Mouse (Mus musculus): ENCODE measurements at regions not wholly inside any gene's neighbourhood (a gene's known extent, or its start where the extent isn't known, plus 50 kb on each side); places are given as distances from the start of the nearest gene placed in this dataset.

DNA sequence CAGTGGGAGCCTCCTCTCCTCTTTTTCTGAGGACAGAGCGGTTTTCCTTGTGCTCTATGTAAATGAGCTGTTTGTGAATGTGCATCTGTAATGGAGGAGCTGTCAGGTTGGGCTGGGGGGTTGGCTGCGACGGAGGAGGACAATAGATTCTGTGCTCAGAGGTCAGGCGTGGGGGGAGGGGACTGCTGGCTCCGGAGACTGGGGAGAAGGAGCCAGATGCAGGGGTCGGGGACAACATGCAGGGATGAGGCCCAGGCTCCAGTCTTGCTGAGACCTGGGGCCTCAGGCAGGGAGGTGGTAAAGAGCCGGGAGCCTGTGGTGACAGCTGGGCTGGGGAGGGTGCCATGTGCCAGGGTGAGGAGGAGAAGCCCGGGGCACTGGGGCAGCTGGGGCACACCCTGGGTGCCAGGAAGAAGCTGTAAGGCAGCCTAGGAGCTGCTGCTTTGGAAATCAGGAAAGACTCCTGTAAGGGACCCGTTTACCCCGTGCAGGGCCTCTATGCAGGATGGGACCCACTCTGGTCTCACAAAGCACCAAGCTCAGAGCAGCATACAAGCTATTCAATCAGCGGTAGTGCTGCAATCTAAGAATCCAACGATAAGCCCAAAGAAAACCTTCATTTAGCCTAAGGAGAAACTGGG lies 124.5 kb downstream of the 3100002H09Rik start:
- peaks cover 91% of the 10 kb centered on the region for H3K27me3 ChIP-seq (ENCODE audit: low read depth, poor library complexity, severe bottlenecking)
- DNase-seq (ENCODE audit: low spot score) = peak; percentile 39
- H3K36me3 ChIP-seq = no peaks in the 10 kb centered on the region
- WGBS = 8% methylated on average over 12 of the region's 12 CpGs
- no peak overlapping the region for H3K27ac ChIP-seq
- H3K9me3 ChIP-seq (replicated peaks) = peaks cover 11% of the 10 kb centered on the region
- H3K4me1 ChIP-seq = peaks cover 11% of the 10 kb centered on the region
- no peak overlapping the region for H3K4me3 ChIP-seq

DNA sequence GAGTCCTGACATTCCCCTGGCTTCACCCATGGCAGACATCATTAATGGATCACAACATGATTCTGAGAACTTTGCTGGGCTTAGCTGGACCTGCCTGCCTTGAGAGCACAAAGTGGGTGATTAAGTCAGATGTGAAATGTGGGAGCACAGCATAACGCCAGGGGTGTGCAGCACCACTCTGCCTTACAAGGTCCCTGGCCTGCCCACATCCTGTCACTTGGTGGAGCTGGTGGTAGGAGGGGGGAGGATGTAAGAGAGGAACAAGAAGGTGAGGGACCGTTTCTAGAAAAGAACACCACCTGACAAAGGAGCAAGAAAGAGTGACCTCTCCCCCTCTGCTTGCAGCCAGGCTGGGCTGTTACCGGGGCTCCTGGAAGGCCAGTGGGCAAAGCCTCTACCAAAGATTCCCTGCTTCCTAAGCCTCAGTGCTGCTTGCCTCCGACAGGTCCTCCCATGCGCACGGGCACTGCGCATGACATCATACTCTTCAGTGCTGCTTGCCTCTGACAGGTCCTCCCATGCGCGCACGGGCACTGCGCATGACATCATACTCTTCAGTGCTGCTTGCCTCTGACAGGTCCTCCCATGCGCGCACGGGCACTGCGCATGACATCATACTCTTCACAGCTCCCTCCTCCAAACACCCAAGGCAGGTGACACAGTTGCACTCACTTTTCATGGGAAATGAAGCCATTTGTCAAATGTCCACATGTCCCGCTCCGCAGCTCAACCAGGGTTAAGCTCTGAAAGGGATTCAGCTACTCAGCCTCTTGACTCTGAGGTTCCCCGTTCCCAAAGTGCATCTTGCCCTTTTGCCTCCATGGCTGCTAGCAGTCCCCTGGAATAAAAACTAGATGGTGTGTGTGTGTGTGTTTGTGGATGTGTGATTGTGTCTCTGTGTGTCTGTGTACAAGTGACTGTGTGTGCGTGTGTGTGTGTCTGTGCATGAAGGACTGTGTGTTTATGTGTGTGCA lies 125.7 kb downstream of the 3100002H09Rik start:
- H3K36me3 ChIP-seq = no peaks in the 10 kb centered on the region
- H3K27me3 ChIP-seq (ENCODE audit: low read depth, poor library complexity, severe bottlenecking) = peaks cover 91% of the 10 kb centered on the region
- DNase-seq (ENCODE audit: low spot score) = no peak
- H3K27ac ChIP-seq = no peak overlapping the region
- WGBS = 38% methylated on average over 19 of the region's 19 CpGs
- peaks cover 11% of the 10 kb centered on the region for H3K9me3 ChIP-seq (replicated peaks)
- no peak overlapping the region for H3K4me3 ChIP-seq
- peaks cover 11% of the 10 kb centered on the region for H3K4me1 ChIP-seq

DNA sequence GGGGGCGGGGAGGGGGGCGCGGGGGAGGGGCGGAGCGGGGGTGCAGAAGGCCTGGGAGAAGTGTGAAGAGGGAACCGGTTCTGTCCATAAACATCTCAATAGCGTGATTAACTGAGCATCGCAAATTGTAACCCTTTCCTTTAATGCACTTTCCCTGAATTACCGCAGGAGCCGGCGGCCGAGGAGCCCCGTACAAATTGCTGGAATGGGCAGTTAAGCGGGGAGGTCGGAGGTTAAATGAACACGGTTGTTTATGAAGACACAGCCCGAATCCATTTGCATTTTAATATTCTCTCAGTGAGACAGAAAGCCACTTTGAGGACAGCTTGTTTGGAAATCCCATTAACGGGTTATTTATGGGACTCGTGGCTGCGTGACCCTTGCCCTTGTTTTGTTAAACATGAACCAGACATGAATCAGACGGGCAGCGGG lies 132.7 kb downstream of the 3100002H09Rik start:
- no peaks in the 10 kb centered on the region for H3K36me3 ChIP-seq
- DNase-seq (ENCODE audit: low spot score) = peak; percentile 73
- no peaks in the 10 kb centered on the region for H3K9me3 ChIP-seq (replicated peaks)
- peak overlapping the region; percentile 31; the same call in 1 of the 2 replicates for H3K27ac ChIP-seq
- WGBS = 1% methylated on average over 20 of the region's 22 CpGs
- H3K4me1 ChIP-seq = peaks cover 15% of the 10 kb centered on the region
- H3K27me3 ChIP-seq (ENCODE audit: low read depth, poor library complexity, severe bottlenecking) = peaks cover 100% of the 10 kb centered on the region
- H3K4me3 ChIP-seq = peak overlapping the region; percentile 38

DNA sequence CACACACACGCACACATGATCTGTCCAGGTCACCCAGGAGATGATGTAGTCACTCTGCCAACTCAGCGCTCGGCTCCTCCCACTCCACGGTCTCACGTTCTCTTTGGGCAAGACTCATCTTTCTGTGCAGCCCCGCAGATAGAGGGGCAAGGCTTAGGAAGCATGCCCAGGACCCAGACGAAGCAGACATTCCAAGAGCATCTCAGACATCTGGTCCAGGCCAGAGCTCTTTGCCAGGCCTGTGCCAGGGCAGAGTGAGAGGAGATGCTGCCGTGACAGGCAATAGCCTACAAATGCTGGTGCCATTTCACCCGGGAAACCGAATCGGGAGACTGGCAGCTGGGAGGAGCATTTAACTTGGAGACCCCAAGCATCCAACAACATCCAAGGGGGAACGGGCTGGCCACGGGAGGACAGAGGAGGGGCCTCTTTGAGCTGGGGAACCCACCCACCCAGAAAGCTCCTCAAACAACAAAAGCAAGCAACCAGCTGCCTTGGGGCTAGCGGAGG lies 133.2 kb downstream of the 3100002H09Rik start:
- WGBS = 21% methylated on average over 14 of the region's 14 CpGs
- Histone ChIP-seq H3K9me3 (replicated peaks) (no peaks in the 10 kb centered on the region), H3K36me3 (no peaks in the 10 kb centered on the region), H3K27me3 (ENCODE audit: low read depth, poor library complexity, severe bottlenecking) (peaks cover 100% of the 10 kb centered on the region), H3K27ac (peak overlapping the region; percentile 31; the same call in 1 of the 2 replicates), H3K4me1 (peaks cover 15% of the 10 kb centered on the region), H3K4me3 (peak overlapping the region; percentile 38)
- DNase-seq (ENCODE audit: low spot score) = no peak

DNA sequence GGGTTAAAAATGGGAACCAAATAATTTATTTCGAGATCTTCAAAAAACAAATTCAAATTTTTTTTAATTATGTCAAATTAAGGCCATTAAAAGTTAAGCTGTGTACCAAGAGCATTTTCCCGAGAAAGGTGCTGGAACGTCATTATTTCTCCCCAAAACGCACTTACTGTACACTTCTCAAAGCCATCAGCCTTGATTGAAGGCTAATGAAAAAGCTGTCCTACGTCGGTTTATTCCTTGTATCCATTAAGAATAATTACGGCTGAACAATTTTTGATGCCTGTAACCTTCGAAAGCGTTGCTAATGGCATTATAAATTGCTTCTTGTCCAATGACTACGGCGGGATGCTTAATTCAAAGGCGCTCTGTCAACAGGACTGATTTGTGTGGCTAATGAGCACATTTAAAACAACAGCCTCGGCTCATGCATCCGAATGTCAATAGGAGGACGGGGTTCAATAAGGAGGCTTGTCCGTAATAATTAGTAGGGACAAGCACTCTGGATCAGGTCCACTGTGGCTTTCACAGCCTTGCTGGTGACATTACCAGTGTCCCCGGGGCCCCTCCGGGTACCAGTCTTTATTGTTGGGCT lies 145.3 kb downstream of the 3100002H09Rik start:
- H3K9me3 ChIP-seq (replicated peaks) = no peaks in the 10 kb centered on the region
- H3K27ac ChIP-seq = no peak overlapping the region
- no peaks in the 10 kb centered on the region for H3K36me3 ChIP-seq
- DNase-seq (ENCODE audit: low spot score) = no peak
- no peak overlapping the region for H3K4me3 ChIP-seq
- H3K27me3 ChIP-seq (ENCODE audit: low read depth, poor library complexity, severe bottlenecking) = peaks cover 96% of the 10 kb centered on the region
- no peaks in the 10 kb centered on the region for H3K4me1 ChIP-seq
- 79% methylated on average over 18 of the region's 18 CpGs for WGBS

DNA sequence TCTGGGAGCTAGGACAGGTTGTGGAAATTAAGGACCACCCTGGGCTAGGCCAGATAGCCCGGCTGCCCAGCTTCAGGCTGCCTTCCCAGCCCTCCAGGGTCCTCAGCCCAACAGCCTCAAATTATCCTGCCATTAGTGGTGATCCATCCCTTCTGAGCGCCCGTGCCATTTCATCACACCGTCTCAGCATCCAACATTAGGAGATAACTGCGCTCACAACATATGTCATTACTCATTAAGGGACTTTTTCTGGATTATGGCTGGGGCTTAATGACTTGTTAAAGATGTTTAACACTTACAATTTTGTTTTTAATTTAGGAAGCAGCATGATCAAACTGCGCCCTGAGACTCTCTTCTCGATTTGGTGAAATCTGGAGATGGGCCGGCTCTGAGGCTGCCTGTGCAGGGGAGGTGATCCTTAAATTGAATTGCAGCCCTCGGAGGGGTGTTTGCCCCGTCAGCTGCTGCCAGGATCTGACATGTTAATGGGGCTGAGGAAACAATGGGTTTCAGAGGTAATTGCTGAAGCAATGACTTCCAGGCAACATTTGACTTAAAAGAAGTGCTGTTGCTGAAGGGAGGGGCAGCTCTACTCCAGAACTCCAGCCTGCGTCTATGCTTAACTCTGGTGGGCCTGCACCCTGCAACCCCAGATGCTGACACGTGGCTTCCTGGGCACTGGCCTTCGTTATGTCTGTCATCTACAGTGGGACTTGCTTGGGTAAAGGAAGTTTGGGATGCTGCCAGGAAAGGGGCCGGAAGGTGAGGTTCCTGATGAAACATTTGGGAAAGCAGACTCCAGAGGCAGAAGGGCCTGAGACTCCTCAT lies 154.9 kb downstream of the 3100002H09Rik start:
- no peaks in the 10 kb centered on the region for H3K9me3 ChIP-seq (replicated peaks)
- no peaks in the 10 kb centered on the region for H3K36me3 ChIP-seq
- H3K27me3 ChIP-seq (ENCODE audit: low read depth, poor library complexity, severe bottlenecking) = peaks cover 91% of the 10 kb centered on the region
- H3K4me3 ChIP-seq = no peak overlapping the region
- no peak overlapping the region for H3K27ac ChIP-seq
- H3K4me1 ChIP-seq = peaks cover 35% of the 10 kb centered on the region
- peak; percentile 37 for DNase-seq (ENCODE audit: low spot score)
- WGBS = 18% methylated on average over 14 of the region's 14 CpGs

DNA sequence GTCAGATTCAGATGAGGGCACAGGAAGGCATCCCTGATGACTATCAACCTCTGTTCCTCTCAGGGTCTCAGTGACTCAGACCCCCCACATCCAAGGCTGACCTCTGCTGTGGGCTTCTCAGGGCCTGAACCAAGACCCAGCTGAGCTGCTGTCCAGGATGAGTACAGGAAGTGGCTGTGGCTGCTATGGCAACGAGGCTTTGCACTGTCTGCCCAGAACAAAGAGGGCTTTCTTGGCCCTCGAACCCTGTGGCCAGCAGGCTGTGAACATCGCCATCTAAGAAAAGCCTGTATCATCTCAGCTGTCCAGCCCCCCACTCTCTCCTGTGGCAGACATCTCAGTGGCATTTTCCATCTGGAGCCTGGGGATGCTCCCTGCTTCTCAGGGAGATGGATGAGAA lies 159.5 kb downstream of the 3100002H09Rik start:
- H3K9me3 ChIP-seq (replicated peaks) = no peaks in the 10 kb centered on the region
- WGBS = 48% methylated on average over 3 of the region's 3 CpGs
- DNase-seq (ENCODE audit: low spot score) = no peak
- H3K36me3 ChIP-seq = no peaks in the 10 kb centered on the region
- H3K4me1 ChIP-seq = peaks cover 26% of the 10 kb centered on the region
- H3K27me3 ChIP-seq (ENCODE audit: low read depth, poor library complexity, severe bottlenecking) = peaks cover 66% of the 10 kb centered on the region
- H3K4me3 ChIP-seq = no peak overlapping the region
- 0 out of 2 replicates have a peak overlapping the region, but pooled peaks have one; percentile 58 for H3K27ac ChIP-seq

DNA sequence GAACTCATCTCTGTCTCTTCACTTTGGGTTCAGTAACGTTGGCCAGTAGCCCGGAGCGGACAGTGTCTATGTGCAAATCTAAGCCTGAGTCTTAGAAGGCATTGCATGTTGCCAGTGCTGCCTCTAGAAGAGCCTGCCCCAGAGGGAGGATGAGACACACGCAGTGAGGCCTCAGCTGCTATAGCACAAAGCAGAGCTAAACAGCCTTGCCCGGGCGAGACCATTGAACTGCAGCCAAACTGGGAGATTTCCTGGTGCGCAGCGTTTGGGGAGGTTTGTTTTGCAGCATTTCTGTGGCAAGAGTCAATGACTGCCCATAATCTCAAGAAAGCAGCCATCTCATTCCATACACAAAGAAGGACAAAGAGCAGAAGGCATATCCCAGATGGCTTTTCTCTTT lies 164.0 kb downstream of the 3100002H09Rik start:
- H3K27ac ChIP-seq = no peak overlapping the region

DNA sequence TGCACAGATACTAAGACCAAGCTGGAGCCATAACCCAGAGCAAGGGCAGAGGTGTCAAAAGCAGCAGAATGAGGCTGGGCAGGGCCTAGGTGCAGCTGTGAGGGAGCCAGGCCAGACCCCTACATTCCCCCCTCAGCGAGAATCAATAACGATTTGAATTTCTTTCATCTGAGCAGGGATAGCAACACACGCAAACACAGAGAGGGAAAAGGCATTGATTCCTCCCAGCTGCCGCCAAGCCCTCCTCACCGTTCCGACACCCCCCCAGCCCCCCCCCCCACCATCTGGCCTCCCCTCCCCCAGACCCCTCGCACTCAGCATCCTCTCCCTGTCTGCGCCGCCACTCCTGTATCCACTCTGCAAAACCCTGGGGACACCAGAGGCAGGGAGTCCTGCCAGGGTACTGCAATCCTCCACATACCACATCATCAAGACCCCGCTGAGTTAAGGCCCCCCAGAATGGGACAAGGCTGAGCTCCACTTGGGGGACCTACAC lies 166.9 kb downstream of the 3100002H09Rik start:
- H3K36me3 ChIP-seq = no peaks in the 10 kb centered on the region
- peak; percentile 40 for DNase-seq (ENCODE audit: low spot score)

More for the DNA sequence above, 164.0 kb downstream of the 3100002H09Rik start:
- peaks cover 24% of the 10 kb centered on the region for H3K4me1 ChIP-seq
- H3K27me3 ChIP-seq (ENCODE audit: low read depth, poor library complexity, severe bottlenecking) = peaks cover 74% of the 10 kb centered on the region
- no peak for DNase-seq (ENCODE audit: low spot score)
- no peak overlapping the region for H3K4me3 ChIP-seq
- WGBS = 84% methylated on average over 8 of the region's 8 CpGs
- no peaks in the 10 kb centered on the region for H3K36me3 ChIP-seq
- no peaks in the 10 kb centered on the region for H3K9me3 ChIP-seq (replicated peaks)

DNA sequence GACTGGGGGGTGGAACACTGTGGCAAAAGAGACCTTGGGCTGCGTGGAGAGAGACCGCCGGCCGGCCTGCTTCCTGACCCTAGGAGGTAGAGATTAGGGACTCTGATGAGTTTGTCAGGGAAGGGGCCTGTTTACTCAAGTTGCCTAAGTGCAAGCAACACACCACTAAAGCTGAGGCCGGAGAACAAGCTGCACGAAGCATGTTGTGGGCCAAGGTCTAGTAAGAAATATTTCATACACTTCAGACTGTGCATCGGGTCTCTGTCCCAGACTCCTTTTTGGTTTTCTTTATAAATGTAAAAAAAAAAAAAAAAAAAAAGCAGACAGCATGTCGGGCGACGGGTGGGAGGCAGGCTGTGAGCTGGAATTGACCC lies 167.5 kb downstream of the 3100002H09Rik start:
- peak; percentile 32 for DNase-seq (ENCODE audit: low spot score)
- Histone ChIP-seq H3K27me3 (ENCODE audit: low read depth, poor library complexity, severe bottlenecking) (peaks cover 93% of the 10 kb centered on the region), H3K36me3 (no peaks in the 10 kb centered on the region), H3K27ac (no peak overlapping the region), H3K4me1 (peaks cover 15% of the 10 kb centered on the region), H3K9me3 (replicated peaks) (no peaks in the 10 kb centered on the region), H3K4me3 (no peak overlapping the region)
- WGBS = 8% methylated on average over 10 of the region's 10 CpGs

More for the DNA sequence above, 166.9 kb downstream of the 3100002H09Rik start:
- Histone ChIP-seq H3K27ac (no peak overlapping the region), H3K4me1 (peaks cover 15% of the 10 kb centered on the region), H3K9me3 (replicated peaks) (no peaks in the 10 kb centered on the region), H3K4me3 (no peak overlapping the region), H3K27me3 (ENCODE audit: low read depth, poor library complexity, severe bottlenecking) (peaks cover 87% of the 10 kb centered on the region)
- WGBS = 2% methylated on average over 10 of the region's 10 CpGs

DNA sequence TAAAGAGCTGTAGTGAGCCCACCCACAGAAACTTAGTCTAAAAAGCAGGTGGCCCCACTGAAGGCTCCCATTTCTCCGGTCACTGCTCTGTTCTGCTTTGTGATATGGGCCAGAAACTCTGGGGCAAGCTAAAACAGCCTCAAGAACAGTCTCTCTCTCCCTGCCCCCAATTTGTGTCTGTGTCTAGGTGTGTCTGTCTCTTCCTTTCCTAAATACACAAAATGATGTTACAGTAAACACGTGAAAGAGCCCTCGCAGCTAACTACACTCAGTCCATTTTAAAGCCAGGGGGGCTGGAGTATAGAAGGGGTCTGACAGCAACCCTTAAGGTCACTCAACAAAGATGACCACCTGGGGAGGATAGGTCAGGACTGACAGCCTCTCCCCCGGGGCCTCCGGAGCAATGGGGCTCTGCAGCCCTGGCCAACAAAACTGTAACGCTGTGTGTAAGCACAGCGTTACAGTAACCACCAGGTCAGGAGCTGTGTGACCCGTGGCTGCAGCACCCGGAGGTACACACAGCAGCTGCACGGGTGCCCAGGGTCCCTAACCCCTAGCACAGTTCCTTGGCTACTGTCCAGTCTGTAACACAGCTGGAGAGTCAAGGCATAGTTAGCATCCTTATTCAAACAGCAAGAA lies 168.0 kb downstream of the 3100002H09Rik start:
- H3K27ac ChIP-seq = no peak overlapping the region
- H3K27me3 ChIP-seq (ENCODE audit: low read depth, poor library complexity, severe bottlenecking) = peaks cover 98% of the 10 kb centered on the region
- H3K36me3 ChIP-seq = no peaks in the 10 kb centered on the region
- no peak overlapping the region for H3K4me3 ChIP-seq
- peaks cover 15% of the 10 kb centered on the region for H3K4me1 ChIP-seq
- H3K9me3 ChIP-seq (replicated peaks) = no peaks in the 10 kb centered on the region
- 12% methylated on average over 10 of the region's 10 CpGs for WGBS
- DNase-seq (ENCODE audit: low spot score) = peak; percentile 31
